Mouse (Mus musculus) heart, postnatal 25 days (tissue): ENCODE results near the gene Txnrd2. TPM values are rescaled to one million over a fixed set of nuclear protein-coding genes. Genes with fewer than 3 reads are reported as not detected.
A peak's percentile ranks its signal among the peaks of the same experiment; 100 is the strongest.

Experiments
- DNase-seq: peaks from one replicate; pipeline ENCODE4 v3.0.0; 2022; ENCODE audit warnings: low spot score
- intact Hi-C: fragments of 180-260 bp; cut with DNase I; formaldehyde crosslinking; loops from one replicate; pipeline ENCODE4 v1.15.1; 2025
- total RNA-seq, 2 experiments: library from RNA; stranded (reverse); gene quantifications; 2 replicates each; pipeline ENCODE4 v1.2.3; 2021

Gene Txnrd2
- total RNA-seq, 2 experiments from 2014 or later = 36.1 to 38.2 TPM

- intact Hi-C loops = no loop called here
- DNase-seq = no peak
These were observed 4.5 kb downstream of the Txnrd2 start for GRCm38 (mm10) chr16:18430641-18431212.

GRCm38 (mm10) chr16:18433341-18433920 is 7.2 kb downstream of the Txnrd2 start:
- no peak for DNase-seq

GRCm38 (mm10) chr16:18436128-18436527 is 9.9 kb downstream of the Txnrd2 start:
- DNase-seq = no peak
- intact Hi-C loops = no loop called here

More at GRCm38 (mm10) chr16:18433341-18433920, 7.2 kb downstream of the Txnrd2 start:
- intact Hi-C loops = no loop called here

GRCm38 (mm10) chr16:18443385-18443841 is 17.2 kb downstream of the Txnrd2 start:
- DNase-seq = peak; percentile 79
- intact Hi-C loops = loop anchor here (1.0 to 5.0 kb wide), 2 partner anchors 74 to 174 kb away; no protein-coding TSS in a partner anchor

GRCm38 (mm10) chr16:18447243-18447642 is 21.1 kb downstream of the Txnrd2 start:
- DNase-seq = no peak
- intact Hi-C loops = no loop called here

- intact Hi-C loops = no loop called here
- no peak for DNase-seq
These were observed 21.9 kb downstream of the Txnrd2 start for GRCm38 (mm10) chr16:18448104-18448503.

- DNase-seq = no peak
- intact Hi-C loops = no loop called here
These were observed 22.8 kb downstream of the Txnrd2 start for GRCm38 (mm10) chr16:18449005-18449404.

GRCm38 (mm10) chr16:18451486-18452181 is 25.4 kb downstream of the Txnrd2 start:
- intact Hi-C loops = no loop called here
- DNase-seq = no peak

- intact Hi-C loops = no loop called here
These were observed 26.2 kb downstream of the Txnrd2 start for GRCm38 (mm10) chr16:18452361-18452862.

GRCm38 (mm10) chr16:18453846-18454245 is 27.7 kb downstream of the Txnrd2 start:
- intact Hi-C loops = no loop called here
- DNase-seq = no peak

More at GRCm38 (mm10) chr16:18452361-18452862, 26.2 kb downstream of the Txnrd2 start:
- DNase-seq = no peak

- DNase-seq = no peak
- intact Hi-C loops = no loop called here
These were observed 29.2 kb downstream of the Txnrd2 start for GRCm38 (mm10) chr16:18455407-18455806.

- intact Hi-C loops = no loop called here
- no peak for DNase-seq
These were observed 32.5 kb downstream of the Txnrd2 start for GRCm38 (mm10) chr16:18458661-18459060.

GRCm38 (mm10) chr16:18459335-18459954 is 33.3 kb downstream of the Txnrd2 start:
- no peak for DNase-seq
- intact Hi-C loops = no loop called here

GRCm38 (mm10) chr16:18459955-18460370 is 33.8 kb downstream of the Txnrd2 start:
- intact Hi-C loops = no loop called here
- DNase-seq = peak; percentile 15

- no peak for DNase-seq
- intact Hi-C loops = no loop called here
These were observed 34.6 kb downstream of the Txnrd2 start for GRCm38 (mm10) chr16:18460826-18461225.

- DNase-seq = no peak
- intact Hi-C loops = no loop called here
These were observed 35.8 kb downstream of the Txnrd2 start for GRCm38 (mm10) chr16:18462031-18462430.

- intact Hi-C loops = no loop called here
- DNase-seq = no peak
These were observed 36.4 kb downstream of the Txnrd2 start for GRCm38 (mm10) chr16:18462598-18462997.

- intact Hi-C loops = no loop called here
- peak; percentile 47 for DNase-seq
These were observed 38.1 kb downstream of the Txnrd2 start for GRCm38 (mm10) chr16:18464271-18464670.

GRCm38 (mm10) chr16:18470829-18471228 is 44.6 kb downstream of the Txnrd2 start:
- no peak for DNase-seq
- intact Hi-C loops = no loop called here

GRCm38 (mm10) chr16:18471381-18471955 is 45.3 kb downstream of the Txnrd2 start:
- intact Hi-C loops = no loop called here

More at GRCm38 (mm10) chr16:18471381-18471955, 45.3 kb downstream of the Txnrd2 start:
- no peak for DNase-seq
